Mouse (Mus musculus): ENCODE results near the gene Cep41. TPM values are rescaled to one million over a fixed set of nuclear protein-coding genes. Genes with fewer than 3 reads are reported as not detected.

Gene Cep41
- total RNA-seq (2021) = 10 to 100 TPM in 1 of 2 experiments, 1 to 10 TPM in 1; 9.3 to 10.2 TPM
- long read RNA-seq, experiment 1, partial matches to known transcripts = 0 of 5 reads
- long read RNA-seq, experiment 1, other reads (novel, unspliced or antisense) = 1 of 5 reads
- long read RNA-seq, experiment 2, transcript Cep41-201 (11 exons, 3,447 nt) = major isoform, 5 of 9 reads
- long read RNA-seq, experiment 2, partial matches to known transcripts = 2 of 9 reads
- long read RNA-seq, experiment 2, other reads (novel, unspliced or antisense) = 0 of 9 reads

DNA sequence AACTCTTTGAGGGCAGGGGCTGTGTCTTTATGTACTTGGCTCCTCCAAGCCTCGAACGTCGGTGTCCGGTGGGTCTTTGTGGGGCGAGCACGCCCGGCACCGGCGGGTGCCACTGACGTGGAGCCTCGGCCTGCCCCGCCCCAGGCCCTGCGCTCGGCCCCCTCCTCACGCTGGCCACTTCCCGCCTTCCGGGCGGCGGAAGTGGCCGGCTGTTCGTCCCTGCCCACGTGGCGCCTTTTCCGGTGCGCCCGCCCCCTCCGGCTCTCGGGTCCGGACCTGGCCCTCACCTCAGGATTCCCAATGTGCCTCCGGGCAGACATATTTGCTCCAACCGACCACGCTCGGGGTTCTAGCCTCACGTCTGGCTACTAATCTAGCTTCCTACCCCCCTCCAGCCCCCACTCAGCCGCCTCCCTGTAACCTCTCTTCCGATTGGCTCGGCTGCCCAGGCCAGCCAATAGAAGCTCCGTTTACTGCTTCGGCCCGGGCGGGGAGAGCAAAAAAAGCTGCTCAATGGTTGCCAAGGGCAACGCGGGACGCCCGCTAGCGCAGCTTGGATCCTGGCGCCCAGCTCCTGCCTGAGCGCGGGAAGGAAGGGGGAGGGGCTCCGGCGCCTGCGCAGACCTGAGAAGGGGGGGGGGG, at the start of gene Cep41:
Gene Cep41, minus strand, starts transcription at position 400 of the 642 bp plus-strand sequence.
- peak; percentile 93 for DNase-seq (ENCODE audit: low spot score in 2 of 2)

DNA sequence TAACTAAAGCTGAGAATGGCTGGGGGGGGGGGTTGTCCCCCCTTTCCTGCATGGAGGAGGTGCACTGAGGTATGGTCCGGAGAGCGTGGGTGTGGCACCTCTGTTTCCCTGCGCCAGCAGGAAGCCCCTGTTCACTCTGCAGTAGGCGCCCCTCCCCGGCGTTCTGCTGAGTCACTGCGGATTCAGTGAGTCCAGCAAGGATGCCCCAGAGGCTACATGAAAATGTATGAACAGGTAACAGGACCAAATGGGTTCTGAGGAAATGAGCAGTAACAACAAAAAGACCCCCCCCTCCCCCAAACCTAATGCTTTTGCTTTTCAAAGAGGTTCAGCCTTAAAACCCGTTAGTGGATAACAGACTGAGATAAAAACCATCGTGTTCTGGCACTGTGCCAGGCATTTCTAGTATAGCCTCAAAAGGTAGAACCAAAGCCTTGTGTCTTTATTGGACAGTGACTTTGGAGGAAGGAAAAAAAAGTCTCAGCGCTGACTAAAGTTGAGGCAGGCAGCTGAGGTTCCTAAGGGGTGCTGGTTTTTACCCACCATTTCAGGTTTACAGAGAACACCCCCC, 45.7 kb upstream of the Cep41 start:
- DNase-seq (ENCODE audit: low spot score in 2 of 2) = no peak

DNA sequence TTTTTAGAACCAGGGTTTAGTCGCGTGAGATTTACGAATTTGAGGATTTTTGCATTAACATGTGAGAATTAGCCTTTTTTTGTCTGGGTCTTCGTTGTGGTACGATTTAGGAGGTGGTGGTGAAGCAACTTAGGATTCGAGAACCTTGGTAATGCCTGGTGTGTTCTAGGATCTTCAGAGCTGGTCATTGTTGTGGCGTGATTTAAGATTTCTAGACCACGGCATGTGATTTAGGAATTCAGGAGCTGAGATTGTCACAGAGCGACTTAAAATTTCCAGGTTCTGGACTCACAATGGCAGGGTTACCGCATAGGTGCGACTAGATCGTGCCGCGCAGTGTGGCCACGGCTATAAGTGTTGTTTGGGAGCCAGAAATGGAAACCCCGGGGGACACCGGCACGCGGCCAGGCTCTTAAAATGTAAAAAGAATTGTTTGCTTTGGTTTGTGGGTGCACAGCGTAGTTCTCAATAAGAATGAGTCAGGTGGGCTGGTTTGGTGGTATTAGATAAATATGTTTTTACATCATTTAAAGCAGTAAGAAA, 45.0 kb upstream of the Cep41 start:
- no peak for DNase-seq (ENCODE audit: low spot score in 2 of 2)

DNA sequence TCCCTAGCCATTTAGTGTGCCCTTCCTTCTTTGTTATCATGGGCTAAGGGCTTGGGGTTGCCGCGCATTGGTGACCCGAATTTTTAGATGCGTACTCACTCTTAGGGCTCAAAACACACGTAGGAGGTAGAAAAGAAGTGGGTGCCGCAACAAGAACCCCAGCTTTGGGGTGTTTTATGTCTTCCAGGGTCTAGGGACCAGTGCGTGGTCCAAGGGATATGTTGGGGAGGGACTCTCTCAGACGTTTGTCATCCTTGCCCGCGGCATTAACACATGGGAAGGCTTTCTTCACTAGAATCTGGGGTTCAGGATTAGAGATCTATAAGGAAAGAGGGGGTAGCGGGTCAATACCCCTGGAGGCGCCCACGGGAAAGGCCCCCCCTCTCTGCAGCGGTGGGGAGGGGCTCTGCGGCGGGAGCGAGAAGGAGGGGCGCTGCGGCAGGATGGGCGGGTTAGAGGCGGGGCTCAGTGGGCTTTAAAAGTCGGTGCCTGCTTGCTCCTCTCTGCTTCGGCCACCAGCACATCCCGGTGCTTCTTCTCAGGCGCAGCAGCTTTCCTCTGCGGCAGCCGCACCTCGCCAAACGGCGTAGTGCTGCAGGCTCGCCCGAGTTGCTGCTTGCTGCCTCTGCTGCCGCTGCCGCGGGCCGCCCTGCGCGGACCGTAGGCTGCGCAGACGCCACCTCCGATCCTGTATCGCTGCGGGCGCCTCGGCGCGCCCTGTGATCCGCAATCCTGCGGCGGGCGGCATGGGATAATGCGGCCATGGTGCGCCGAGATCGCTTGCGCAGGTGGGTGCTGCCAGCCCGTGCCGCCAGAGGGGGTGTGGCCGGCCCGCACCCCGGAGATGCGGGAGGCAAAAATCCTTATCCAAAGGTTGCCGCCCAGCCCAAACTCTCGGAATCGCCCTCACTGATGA, 44.3 kb upstream of the Cep41 start:
- peak; percentile 27 to 44 for DNase-seq (ENCODE audit: low spot score in 2 of 2)

DNA sequence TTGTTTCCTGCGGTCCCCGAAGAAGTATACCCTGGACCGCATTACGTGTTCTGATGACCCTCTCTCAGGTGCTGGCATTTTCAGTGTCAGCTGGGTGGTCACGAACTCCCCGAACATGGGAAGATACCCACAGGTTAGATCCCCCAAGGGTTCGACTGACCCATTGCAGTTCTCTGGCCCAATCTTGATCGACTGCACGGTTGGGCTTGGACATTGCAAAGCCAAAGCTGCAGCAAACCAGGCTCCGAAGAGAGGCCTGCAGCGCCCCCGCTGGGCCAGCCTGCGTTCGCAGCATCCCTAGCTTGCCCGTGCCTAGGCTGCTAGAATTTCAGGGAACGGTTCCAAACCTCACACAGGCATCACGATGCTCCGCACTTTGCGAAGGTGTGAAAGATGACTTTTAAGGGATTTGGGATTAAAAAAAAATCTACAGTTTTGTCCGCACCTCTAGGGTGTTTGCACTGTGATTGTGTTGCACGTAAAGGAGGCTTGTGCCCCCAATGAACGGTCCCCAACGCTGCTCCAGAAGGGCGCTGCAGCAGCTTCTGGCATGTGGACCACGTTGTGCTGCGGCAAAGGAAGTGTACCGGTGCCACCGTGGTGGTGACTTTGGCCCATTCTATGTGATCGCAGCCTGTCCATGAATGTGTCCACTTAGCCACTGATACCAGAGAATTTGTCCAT, 43.5 kb upstream of the Cep41 start:
- peak; percentile 31 to 53 for DNase-seq (ENCODE audit: low spot score in 2 of 2)

DNA sequence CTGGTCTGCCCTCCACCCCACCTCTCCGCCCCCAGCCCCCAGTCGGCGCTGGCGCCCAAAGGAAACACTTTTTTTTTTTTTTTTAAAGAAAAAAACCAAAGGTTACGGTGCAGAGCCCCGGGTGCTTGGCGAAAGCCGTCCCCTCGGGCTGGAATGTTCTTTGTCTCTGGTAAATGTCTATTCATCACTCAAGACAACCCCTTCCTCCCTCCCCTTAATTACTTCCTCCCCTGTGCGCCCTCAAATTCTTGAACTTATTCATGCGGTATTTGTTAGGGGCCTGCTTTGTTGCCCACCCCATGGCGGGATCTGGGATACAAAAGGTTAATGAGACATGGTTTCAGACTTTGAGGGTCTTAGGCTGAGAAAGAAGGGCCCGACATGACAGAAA, 42.8 kb upstream of the Cep41 start:
- DNase-seq (ENCODE audit: low spot score in 2 of 2) = no peak

DNA sequence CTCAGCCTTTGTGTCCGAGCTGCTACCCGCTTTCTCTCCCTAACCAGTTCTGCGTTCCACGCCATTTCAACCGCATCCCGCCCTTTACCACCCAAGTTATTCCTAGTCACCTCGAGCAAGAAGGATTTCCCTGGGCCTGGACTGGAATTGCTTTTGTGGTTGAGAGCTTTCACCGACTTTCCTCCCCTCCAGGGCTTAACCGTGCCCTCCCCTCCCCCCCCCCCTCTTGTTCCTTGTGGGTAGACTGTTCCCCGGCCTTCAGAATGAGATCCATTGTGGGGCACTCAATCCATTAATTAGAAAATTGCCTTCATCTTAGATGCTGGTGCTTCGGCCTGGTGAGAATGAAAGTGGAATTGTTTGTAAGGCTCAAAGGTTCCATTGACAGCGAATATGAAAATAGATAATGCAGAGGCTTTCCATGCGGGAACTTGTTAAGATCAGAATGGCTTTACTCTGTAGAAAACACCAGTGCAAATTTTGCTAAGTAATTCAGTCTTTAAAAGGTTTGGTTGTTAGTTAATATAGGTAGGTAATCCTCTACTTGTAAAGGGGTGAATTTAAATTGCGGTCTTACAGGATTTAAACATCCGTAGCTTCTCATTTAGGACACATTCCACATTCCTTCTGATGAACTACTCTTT, 42.3 kb upstream of the Cep41 start:
- DNase-seq (ENCODE audit: low spot score in 2 of 2) = no peak

DNA sequence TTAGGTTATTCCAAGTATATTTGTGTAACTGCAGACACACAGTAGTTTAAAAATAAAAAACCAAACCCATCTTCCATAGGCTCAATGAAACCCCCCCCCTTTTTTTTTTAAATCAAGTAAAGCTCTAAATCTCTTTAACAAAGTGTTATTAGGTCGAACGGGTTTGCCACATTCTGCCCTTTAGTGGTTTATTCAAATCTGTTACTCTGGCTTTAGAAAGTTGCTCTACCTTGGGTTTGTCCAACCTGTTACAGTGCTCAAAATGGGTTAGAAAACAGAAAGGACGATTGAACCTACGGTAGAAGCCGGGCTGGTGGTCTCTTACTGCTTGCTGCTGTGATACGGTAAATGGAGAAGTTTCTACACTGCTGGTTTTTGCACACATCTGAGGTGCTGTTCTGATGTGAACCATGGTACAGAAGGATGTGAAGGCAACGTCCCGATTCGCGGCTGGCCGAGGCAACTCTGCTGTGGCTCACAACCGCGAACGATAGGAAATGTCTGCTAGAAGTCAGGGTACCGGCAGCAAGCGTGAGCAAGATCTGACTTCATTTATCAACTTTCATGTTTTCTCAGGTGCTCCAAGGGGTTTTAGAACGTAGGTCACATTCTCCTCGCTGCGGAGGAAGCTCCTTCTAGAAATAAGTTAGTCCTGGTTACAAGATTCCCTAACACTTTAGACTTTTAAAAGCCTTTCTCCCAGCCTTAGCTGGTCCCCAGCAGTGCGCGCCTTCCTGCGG, 41.6 kb upstream of the Cep41 start:
- DNase-seq (ENCODE audit: low spot score in 2 of 2) = no peak

DNA sequence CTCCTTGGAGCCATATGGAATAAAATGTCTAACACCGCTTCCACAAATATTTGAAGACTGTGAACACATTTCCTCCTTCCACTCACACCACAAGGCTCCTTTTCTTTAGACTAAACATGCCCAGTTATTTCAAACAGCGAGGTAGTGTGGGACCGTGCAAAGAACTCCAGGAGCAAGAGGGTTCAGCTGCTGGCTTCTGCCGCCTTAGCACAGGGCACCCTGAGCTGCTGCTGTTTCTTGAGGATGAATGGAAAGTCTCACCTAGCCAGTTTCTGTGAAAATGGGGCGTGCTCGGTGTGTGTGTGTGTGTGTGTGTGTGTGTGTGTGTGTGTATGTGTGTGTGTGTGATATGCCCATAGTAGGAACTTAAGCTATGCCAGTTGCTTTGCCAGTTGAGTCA, 40.9 kb upstream of the Cep41 start:
- DNase-seq (ENCODE audit: low spot score in 2 of 2) = no peak

DNA sequence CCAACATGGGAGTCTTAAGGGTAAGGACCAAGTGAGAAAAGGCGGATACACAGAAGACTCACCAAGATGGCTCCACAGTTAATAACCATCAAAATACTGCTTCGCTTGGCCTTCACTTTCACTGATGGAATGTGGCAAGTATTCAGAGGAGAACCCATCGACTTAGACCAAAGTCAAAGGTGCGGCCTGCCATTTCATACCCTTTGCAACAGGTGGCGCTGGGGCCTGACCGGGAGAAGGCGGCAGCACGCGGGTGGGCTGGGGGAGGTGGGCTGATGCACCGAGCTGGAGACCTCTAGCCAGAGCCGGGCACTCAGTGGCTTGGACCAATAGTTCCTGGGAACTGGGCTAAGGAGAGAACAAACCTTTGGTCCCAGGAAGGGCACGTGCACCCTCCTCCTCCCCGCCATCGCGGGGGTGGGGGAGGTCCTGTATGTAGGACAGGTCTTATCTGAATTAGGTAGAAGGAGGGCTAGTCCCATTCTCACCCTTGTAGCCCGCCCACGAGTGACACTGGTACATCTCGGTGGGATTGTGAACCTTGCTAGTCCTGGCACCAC, 39.1 kb upstream of the Cep41 start:
- no peak for DNase-seq (ENCODE audit: low spot score in 2 of 2)

DNA sequence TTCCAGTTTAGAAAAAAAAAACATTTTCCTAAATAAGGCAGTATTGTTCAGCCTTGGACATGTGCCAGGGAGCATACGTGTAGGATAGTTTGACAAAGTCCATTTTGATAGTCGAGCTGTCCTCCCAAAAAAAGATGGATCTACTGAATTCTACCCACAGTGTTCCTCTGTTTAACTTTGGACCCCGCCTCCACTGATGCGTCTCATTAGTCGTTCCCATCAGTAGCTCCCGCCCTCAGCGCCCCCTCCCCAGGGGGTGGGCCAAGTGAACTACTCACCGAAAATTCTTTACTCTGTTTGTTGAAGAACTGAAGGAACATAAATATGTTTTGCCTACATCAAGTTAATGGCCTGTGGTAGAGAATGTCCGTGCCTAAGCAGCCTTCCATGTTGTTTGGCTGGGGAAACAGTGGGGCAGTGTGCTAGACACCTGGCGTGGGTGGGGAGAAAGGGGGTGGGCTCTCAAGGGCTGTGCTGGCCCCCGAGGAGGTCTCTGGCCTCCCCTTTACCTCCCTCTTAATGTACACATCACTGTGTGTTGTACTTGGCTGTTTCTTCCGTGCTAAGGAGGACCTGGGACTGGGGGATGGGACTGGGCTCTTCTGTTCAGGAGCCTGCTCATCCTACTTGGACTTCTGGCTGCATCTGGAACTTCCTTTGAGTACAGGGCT, 36.9 kb upstream of the Cep41 start:
- DNase-seq (ENCODE audit: low spot score in 2 of 2) = no peak

DNA sequence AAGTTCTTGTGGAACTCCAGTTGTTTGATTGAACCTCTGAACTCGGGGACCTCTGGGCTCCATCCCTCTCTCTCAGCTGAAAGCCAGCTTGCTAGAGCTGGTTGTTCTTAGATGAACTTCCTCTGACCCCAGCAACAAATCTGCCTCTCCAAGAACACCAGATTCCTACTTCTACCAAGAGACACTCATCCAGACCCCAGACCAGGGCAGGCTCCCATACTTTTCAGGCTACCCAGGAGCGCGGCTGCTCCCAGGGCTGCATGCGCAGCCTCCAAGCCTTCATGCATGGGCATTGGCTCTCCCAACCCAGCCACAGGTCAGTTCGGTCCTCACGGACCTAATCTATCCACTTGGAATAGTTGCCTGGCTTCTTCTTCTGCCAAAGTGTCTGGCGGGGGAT, 29.8 kb upstream of the Cep41 start, which contains the start of gene Mest:
Gene Mest, plus strand, starts transcription at position 217 of the 400 bp plus-strand sequence.
- no peak for DNase-seq (ENCODE audit: low spot score in 2 of 2)

DNA sequence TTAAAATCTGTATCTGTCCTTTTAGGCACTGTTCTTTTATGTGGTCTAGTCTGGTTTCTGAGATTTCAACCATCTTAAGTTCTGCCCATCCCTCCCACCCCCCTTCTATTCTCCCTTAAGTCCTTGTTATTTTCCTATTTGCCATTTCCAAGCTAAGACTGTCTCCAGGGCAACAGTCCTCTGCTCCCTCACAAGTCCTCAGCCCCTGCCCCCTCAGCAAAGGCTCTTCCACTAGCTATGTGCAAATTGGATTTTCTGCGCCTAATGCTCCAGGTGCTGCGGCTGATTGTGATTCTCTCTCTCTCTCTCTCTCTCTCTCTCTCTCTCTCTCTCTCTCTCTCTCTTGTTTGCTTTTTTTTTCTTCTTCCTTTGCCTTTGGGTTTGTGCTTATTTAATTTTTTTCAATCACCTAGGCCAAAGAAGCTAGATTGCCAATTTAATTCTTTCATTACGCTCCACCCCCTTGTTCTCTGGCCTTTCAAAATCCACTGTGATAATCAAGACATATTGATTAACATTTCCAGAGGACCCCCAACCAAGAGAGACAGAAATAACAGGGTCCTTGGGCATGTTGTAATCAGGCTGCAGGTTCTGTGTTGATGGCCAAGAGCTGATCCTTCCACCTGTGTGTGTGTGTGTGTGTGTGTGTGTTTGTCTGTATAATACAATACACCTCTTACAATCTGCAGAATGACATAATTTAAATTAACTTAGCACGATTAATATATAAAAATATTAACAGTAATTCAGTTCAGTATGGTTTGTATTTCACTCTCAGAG, 29.0 kb upstream of the Cep41 start:
- DNase-seq (ENCODE audit: low spot score in 2 of 2) = no peak

DNA sequence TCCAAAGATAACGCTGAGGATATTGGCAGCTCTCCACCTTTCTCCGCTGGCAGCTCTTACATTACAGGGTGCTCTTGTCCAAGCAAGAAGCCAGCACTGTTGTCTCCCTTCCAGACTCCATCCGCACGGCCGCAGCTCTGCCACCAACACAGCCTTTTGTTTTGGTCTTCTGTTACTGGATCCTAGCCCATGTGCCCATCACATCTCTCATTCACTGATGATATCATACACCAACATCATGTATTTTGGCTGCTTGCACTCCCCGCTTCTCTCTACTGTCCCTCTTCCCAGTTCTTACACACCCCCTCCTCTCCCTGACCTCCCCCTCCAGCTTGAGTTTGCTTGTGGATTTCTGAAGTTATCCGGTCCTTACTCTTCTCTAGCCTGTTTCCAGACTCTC, 23.2 kb upstream of the Cep41 start:
- DNase-seq (ENCODE audit: low spot score in 2 of 2) = no peak

DNA sequence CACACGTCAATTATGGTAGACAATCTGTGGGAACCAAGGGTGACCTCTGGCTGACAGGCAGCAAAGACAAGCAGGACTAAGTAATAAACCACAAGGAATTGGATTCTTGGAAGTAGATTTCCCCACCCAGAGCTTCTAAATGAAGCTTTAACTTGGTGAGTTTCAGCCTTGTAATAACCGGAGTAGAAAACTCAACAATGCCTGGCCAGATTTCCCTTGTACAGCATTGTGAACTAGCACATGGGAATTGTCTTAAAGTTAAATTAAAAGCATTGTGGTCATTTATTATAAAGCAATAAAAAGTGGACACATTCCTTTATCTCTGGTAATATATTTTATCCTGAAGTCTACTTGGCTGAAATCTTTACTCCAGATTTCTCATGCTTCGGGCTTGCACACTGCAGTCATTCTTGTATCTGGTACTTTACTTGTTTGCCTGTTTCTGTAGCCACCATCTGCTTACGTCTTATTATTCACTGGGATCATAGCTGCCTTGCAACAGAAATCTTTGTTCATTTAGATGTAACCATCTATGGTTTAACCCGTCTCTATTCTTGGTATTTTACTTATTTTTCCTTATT, 21.4 kb upstream of the Cep41 start:
- DNase-seq (ENCODE audit: low spot score in 2 of 2) = no peak

DNA sequence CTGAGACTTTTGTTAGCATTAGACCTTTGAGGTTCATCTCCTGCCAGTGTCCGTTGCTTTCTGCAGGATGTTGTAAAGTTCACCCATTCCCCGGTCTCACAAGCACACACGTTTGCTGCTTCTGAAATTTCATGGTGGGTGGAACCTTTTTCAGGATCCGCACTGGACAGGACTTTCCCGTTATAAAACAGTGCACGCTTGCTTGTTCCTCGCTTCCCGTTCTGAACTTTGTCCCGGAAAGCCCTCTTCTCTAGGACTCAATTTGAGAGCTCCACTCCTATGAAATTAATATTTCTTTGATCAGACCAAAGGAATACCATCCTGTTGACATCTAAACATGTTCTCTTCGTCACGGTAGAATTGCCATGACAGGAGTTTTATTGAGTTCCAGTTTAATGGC, 20.3 kb upstream of the Cep41 start:
- no peak for DNase-seq (ENCODE audit: low spot score in 2 of 2)

DNA sequence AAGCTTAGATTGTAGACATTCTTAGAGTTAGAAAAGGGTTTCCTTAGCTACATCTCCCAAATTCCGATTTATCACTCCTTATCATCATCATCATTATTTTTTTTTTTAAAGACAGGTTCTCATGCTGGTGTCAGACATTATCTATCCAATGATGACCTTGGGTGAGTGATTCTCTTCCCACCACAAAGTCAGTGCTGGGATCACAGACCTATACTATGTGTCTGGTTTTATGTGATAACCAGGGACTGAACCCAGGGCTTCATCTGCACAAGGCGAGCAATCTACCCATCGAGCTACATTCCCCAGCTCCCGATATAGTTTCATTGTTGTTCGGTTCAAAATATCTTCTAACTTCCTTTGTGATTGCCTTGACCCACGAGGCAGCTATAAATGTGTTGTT, 19.9 kb upstream of the Cep41 start:
- DNase-seq (ENCODE audit: low spot score in 2 of 2) = no peak

DNA sequence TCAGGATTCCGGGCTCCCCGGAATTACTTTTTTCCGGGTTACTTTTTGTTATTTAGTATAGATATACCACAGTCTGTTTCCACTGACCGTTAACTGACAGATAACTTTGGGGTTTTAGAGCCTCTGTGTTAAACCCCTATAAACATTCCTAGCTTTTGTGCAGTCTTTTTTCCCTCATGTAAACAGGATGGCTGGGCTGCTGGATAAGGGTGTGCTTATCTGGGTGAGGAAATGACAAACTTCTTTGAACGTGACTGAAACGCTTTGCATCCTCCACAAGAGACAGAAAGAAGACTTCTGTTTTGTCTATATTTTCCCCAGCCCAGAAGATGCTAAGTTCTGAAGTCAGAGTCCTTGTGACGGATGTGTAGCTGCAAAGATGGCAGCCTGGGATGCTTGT, 18.9 kb upstream of the Cep41 start:
- DNase-seq (ENCODE audit: low spot score in 2 of 2) = no peak

All from adrenal gland, postnatal 4 days (tissue).